Mouse (Mus musculus) ovary, postnatal 36 days (tissue): Measurements from ENCODE around the gene Naaa.

Experiments used
- DNase-seq: peaks from one replicate; pipeline ENCODE4 v3.0.0; 2022; ENCODE audit warnings: low spot score, mixed read lengths

Naaa gene

GRCm38 (mm10) chr5:92215308-92215707, 62.7 kb downstream of the Naaa start, which contains the start of gene U90926:
TSS of gene U90926 (minus strand) at chr5:92215408.
- DNase-seq, result no peak

DNA sequence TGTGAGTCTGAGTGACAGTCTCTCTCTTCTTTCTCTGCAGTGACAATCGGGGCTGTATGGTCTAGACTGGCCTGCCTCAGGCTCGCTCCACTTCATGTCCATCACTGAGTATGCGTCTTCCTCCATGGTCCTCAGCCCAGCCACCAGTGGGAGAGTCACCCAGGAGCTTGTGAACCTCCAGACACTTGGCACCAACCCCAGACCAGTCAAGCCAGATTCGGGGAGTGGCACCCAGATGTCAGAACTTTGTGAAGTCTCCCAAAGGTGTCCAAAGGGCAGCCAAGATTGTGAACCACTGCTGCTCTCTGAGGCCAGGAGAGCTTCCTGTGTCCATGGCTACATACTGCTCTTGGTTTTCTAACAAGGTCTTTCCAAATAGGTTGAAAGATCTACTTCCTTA, 65.7 kb downstream of the Naaa start:
- no peak for DNase-seq

GRCm38 (mm10) chr5:92210205-92210604, 67.8 kb downstream of the Naaa start:
- no peak for DNase-seq
